Mouse (Mus musculus) liver, adult 2 months (tissue): ENCODE measurements at regions not wholly inside any gene's neighbourhood (a gene's known extent, or its start where the extent isn't known, plus 50 kb on each side); places are given as distances from the start of the nearest gene placed in this dataset.

Source experiments
- CTCF ChIP-seq: fragments of 200-500 bp; IDR thresholded peaks from 2 replicates; pipeline ENCODE4 v1.5.1; 2011; ENCODE audit warnings: low read depth, low read length, control low read depth
- POLR2A ChIP-seq: fragments of 200-500 bp; IDR thresholded peaks from 2 replicates; pipeline ENCODE4 v1.6.1; 2011; ENCODE audit warnings: low read length, control low read depth; ENCODE audit not compliant: insufficient read depth; ENCODE audit errors: extremely low read depth

DNA sequence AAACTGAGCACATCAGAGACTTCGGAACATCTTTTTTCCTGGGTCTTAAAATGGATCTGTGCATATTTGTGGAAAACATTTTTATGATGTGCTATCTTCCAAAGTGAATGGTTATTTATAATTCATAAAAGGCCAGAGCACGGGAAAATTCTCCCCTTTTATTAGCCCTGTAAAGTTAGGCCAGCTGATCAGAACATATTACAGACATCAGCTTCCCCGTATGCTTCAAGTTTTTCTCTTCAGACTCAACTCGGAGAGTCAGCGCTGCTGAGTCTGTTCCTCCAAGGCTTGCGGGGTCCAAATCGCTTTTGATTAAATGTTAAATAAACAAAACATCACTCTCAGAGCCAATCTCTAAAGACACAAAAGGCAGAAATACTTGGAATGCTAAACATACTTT is 134.1 kb upstream of the Smim15 start:
- TF ChIP-seq CTCF (no peak), POLR2A (no peak)
